Mouse (Mus musculus) MEL (cell line): Measurements from ENCODE around the gene Kirrel3. TPM values are rescaled to one million over a fixed set of nuclear protein-coding genes. Genes with fewer than 3 reads are reported as not detected.

Source experiments
- DNase-seq: peaks from one replicate; pipeline ENCODE4 v3.0.0; 2011; ENCODE audit warnings: low read depth, low spot score
- H3K27ac ChIP-seq: 2 replicates; pipeline ENCODE4 v1.5.1; 2012; ENCODE audit warnings: low read depth, mild to moderate bottlenecking, control low read depth, low read length, moderate library complexity; ENCODE audit not compliant: control insufficient read depth
- H3K27me3 ChIP-seq, 2 experiments: fragments of 150-350 bp in 1 of 2; sonication (generic) in 1 of 2; 2 replicates each; pipeline ENCODE4 v1.6.1; 2012; ENCODE audit warnings: low read length in 2 of 2, mild to moderate bottlenecking in 2 of 2, improper control_type of control experiment in 1 of 2, moderate library complexity in 1 of 2; ENCODE audit not compliant: insufficient read depth in 2 of 2, control insufficient read depth in 1 of 2
- H3K36me3 ChIP-seq, 2 experiments: 2 replicates each; pipeline ENCODE4 v1.6.1; 2012 to 2014; ENCODE audit warnings: low read length in 2 of 2, improper control_type of control experiment in 1 of 2, inconsistent platforms in 1 of 2, mild to moderate bottlenecking in 1 of 2; ENCODE audit not compliant: insufficient read depth in 2 of 2, control insufficient read depth in 1 of 2
- H3K4me1 ChIP-seq, 2 experiments: fragments of 150-350 bp in 1 of 2; sonication (generic) in 1 of 2; 2 replicates each; pipeline ENCODE4 v1.6.1; 2012; ENCODE audit warnings: low read length in 2 of 2, improper control_type of control experiment in 1 of 2, mild to moderate bottlenecking in 1 of 2; ENCODE audit not compliant: insufficient read depth in 2 of 2, control insufficient read depth in 1 of 2
- H3K4me3 ChIP-seq, 2 experiments: fragments of 150-350 bp in 1 of 2; sonication (generic) in 1 of 2; 2 replicates each; pipeline ENCODE4 v1.5.1; 2012; ENCODE audit warnings: low read depth in 2 of 2, low read length in 2 of 2, mild to moderate bottlenecking in 2 of 2, moderate library complexity in 2 of 2, control low read depth in 1 of 2, improper control_type of control experiment in 1 of 2; ENCODE audit not compliant: control insufficient read depth in 1 of 2, insufficient read depth in 1 of 2
- H3K79me2 ChIP-seq: 2 replicates; pipeline ENCODE4 v1.6.1; 2012; ENCODE audit warnings: mild to moderate bottlenecking, low read length, moderate library complexity; ENCODE audit not compliant: control insufficient read depth, poor library complexity, insufficient read depth
- H3K9ac ChIP-seq: 2 replicates; pipeline ENCODE4 v1.6.1; 2012; ENCODE audit warnings: low read depth, mild to moderate bottlenecking, control low read depth, low read length, moderate library complexity; ENCODE audit not compliant: control insufficient read depth, poor library complexity, severe bottlenecking
- H3K9me3 ChIP-seq: fragments of 150-350 bp; sonication (generic); replicated peaks from 2 replicates; pipeline ENCODE4 v1.6.1; 2012; ENCODE audit warnings: mild to moderate bottlenecking, low read length, improper control_type of control experiment, moderate library complexity; ENCODE audit not compliant: insufficient read depth
- BHLHE40 ChIP-seq: IDR thresholded peaks from 2 replicates; pipeline ENCODE4 v1.6.1; 2012; ENCODE audit warnings: low read depth, mild to moderate bottlenecking, inconsistent platforms, low read length, improper control_type of control experiment, borderline replicate concordance
- CHD1 ChIP-seq: IDR thresholded peaks from 2 replicates; pipeline ENCODE4 v1.6.1; 2012; ENCODE audit warnings: low read depth, mild to moderate bottlenecking, inconsistent platforms, low read length, improper control_type of control experiment
- CHD2 ChIP-seq: IDR thresholded peaks from 2 replicates; pipeline ENCODE4 v1.6.1; 2011; ENCODE audit warnings: low read length, improper control_type of control experiment
- ELF1 ChIP-seq: IDR thresholded peaks from 2 replicates; pipeline ENCODE4 v1.6.1; 2014; ENCODE audit warnings: low read depth, mild to moderate bottlenecking, inconsistent platforms, low read length, improper control_type of control experiment, moderate library complexity
- EP300 ChIP-seq, 2 experiments: IDR thresholded peaks; 2 replicates each; pipeline ENCODE4 v1.6.1; 2011; ENCODE audit warnings: improper control_type of control experiment in 2 of 2, low read length in 2 of 2, low read depth in 1 of 2, mild to moderate bottlenecking in 1 of 2
- ETS1 ChIP-seq: IDR thresholded peaks from 2 replicates; pipeline ENCODE4 v1.6.1; 2012; ENCODE audit warnings: low read depth, mild to moderate bottlenecking, inconsistent platforms, low read length, improper control_type of control experiment, moderate library complexity
- GABPA ChIP-seq: IDR thresholded peaks from 2 replicates; pipeline ENCODE4 v1.6.1; 2012; ENCODE audit warnings: low read depth, mild to moderate bottlenecking, inconsistent platforms, low read length, improper control_type of control experiment, moderate library complexity
- JUND ChIP-seq: IDR thresholded peaks from 2 replicates; pipeline ENCODE4 v1.6.1; 2011; ENCODE audit warnings: low read depth, mild to moderate bottlenecking, improper control_type of control experiment, low read length
- KAT2A ChIP-seq: conservative IDR thresholded peaks from 2 replicates; pipeline ENCODE4 v1.6.1; 2012; ENCODE audit warnings: low read depth, low read length, improper control_type of control experiment, inconsistent platforms
- MEF2A ChIP-seq: IDR thresholded peaks from 2 replicates; pipeline ENCODE4 v1.6.1; 2014; ENCODE audit warnings: low read depth, mild to moderate bottlenecking, inconsistent platforms, low read length, improper control_type of control experiment; ENCODE audit not compliant: poor library complexity, insufficient replicate concordance, severe bottlenecking; ENCODE audit errors: extremely low read depth
- MXI1 ChIP-seq: IDR thresholded peaks from 2 replicates; pipeline ENCODE4 v1.6.1; 2011; ENCODE audit warnings: mild to moderate bottlenecking, low read depth, low read length, improper control_type of control experiment
- NELFE ChIP-seq: IDR thresholded peaks from 2 replicates; pipeline ENCODE4 v1.6.1; 2011; ENCODE audit warnings: low read depth, low read length, improper control_type of control experiment
- NRF1 ChIP-seq: IDR thresholded peaks from 2 replicates; pipeline ENCODE4 v1.6.1; 2014; ENCODE audit warnings: low read depth, mild to moderate bottlenecking, inconsistent platforms, low read length, improper control_type of control experiment, moderate library complexity; ENCODE audit not compliant: poor library complexity, insufficient read depth, severe bottlenecking
- POLR2A ChIP-seq, 2 experiments: IDR thresholded peaks; 2 replicates each; pipeline ENCODE4 v1.6.1; 2011 to 2012; ENCODE audit warnings: low read length in 2 of 2, mild to moderate bottlenecking in 2 of 2, control low read depth in 1 of 2, improper control_type of control experiment in 1 of 2, low read depth in 1 of 2, moderate library complexity in 1 of 2; ENCODE audit not compliant: control insufficient read depth in 1 of 2, insufficient read depth in 1 of 2, poor library complexity in 1 of 2
- POLR2AphosphoS5 ChIP-seq: IDR thresholded peaks from 2 replicates; pipeline ENCODE4 v1.6.1; 2012; ENCODE audit warnings: low read depth, borderline replicate concordance, mild to moderate bottlenecking, inconsistent platforms, low read length, moderate library complexity, mixed read lengths
- RAD21 ChIP-seq: IDR thresholded peaks from 2 replicates; pipeline ENCODE4 v1.6.1; 2011; ENCODE audit warnings: mild to moderate bottlenecking, low read depth, low read length, improper control_type of control experiment
- RCOR1 ChIP-seq: IDR thresholded peaks from 2 replicates; pipeline ENCODE4 v1.6.1; 2012; ENCODE audit warnings: low read depth, mild to moderate bottlenecking, inconsistent platforms, low read length, improper control_type of control experiment
- SIN3A ChIP-seq: IDR thresholded peaks from 2 replicates; pipeline ENCODE4 v1.6.1; 2012; ENCODE audit warnings: low read length, improper control_type of control experiment, inconsistent platforms
- UBTF ChIP-seq: IDR thresholded peaks from 2 replicates; pipeline ENCODE4 v1.6.1; 2012; ENCODE audit warnings: low read depth, mild to moderate bottlenecking, inconsistent platforms, low read length, improper control_type of control experiment, moderate library complexity, borderline replicate concordance; ENCODE audit not compliant: insufficient read depth
- USF2 ChIP-seq, 2 experiments: IDR thresholded peaks; 2 replicates each; pipeline ENCODE4 v1.6.1; 2011 to 2012; ENCODE audit warnings: improper control_type of control experiment in 2 of 2, low read length in 2 of 2, borderline replicate concordance in 1 of 2, inconsistent platforms in 1 of 2, low read depth in 1 of 2, mild to moderate bottlenecking in 1 of 2; ENCODE audit not compliant: insufficient read depth in 1 of 2
- ZNF384 ChIP-seq: IDR thresholded peaks from 2 replicates; pipeline ENCODE4 v1.6.1; 2012; ENCODE audit warnings: low read depth, mild to moderate bottlenecking, inconsistent platforms, low read length, improper control_type of control experiment
- polyA plus RNA-seq, 2 experiments: library from polyadenylated mRNA; stranded (reverse) in 1 of 2; unstranded in 1 of 2; fragments of >175 nt in 1 of 2; fragments of >200 nt in 1 of 2; gene quantifications; 2 replicates each; pipeline versions ENCODE4 v1.2.1 to v1.2.4; 2012; ENCODE audit warnings: low replicate concordance in 2 of 2, low read depth in 1 of 2; ENCODE audit not compliant: insufficient read length in 2 of 2, insufficient read depth in 1 of 2, missing spikeins in 1 of 2
- total RNA-seq: library from RNA; depleted of rRNA; stranded (reverse); fragments of 300-350 nt; gene quantifications from 2 replicates; pipeline ENCODE4 v1.2.3, GENCODE M21; 2012

Kirrel3 gene
- total and polyA plus RNA-seq, 3 experiments, result 0.06 TPM; not detected in 2

DNA sequence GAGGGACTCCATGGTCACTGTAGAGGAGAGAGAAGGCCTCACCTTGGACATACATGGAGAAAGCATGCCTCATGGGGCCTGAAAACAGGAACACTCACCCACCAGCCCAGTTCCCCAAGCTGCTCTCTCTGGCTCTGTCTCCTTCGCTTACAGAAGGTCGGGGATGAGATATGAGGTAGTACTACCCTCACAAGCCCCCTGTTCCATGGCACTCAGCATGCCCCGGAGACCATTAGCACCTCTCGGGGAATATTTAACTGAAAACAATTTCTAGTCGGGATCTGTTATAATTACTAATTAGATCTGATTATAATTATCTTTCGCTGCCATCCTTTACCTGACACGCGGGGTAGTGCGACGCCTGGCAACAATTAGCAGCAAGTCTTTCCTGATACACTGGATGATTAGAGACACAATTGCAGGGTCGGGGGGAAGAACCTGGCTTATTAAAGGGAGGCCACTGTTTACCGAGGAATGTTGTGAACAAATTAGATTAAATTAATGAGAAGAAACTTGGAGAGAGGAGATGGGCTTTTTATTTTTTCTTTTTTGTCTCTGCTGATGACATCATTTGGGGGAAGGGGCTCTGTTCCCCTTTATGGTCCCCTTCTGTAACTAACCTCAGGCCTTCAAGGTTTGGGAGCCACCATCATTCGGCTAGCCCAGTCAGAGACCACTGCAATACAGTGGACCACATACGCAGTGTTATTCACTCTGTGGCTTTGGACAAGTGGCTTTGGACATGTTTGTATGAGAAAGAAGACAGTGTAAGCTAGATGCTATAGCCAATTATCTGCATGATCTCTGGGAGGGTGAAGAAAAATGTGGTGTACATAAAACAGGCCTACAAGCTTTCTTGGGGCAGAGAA lies 478.7 kb downstream of the Kirrel3 start:
- Histone ChIP-seq H3K36me3 (no peaks in the 10 kb centered on the region), H3K9ac (no peak overlapping the region), H3K4me1 (no peaks in the 10 kb centered on the region), H3K27ac (no peak overlapping the region), H3K79me2 (no peaks in the 10 kb centered on the region)
- TF ChIP-seq MXI1 (no peak), RCOR1 (no peak), CHD2 (no peak), GABPA (no peak), ETS1 (no peak), SIN3A (no peak), KAT2A (no peak), ELF1 (no peak), EP300 (IDR thresholded peaks at IDR 0.05; ENCODE audit: low read depth in 1 of 2, low read length in 2 of 2) (no peak), USF2 (IDR thresholded peaks at IDR 0.05; ENCODE audit: borderline replicate concordance in 1 of 2, insufficient read depth in 1 of 2, low read depth in 1 of 2, low read length in 2 of 2) (no peak), JUND (no peak)
- TF ChIP-seq, all 39 proteins: peak for 0
- Histone ChIP-seq H3K27me3 (no peaks in the 10 kb centered on the region), H3K9me3 (no peaks in the 10 kb centered on the region), H3K4me3 (no peak overlapping the region)
- DNase-seq, result no peak

DNA sequence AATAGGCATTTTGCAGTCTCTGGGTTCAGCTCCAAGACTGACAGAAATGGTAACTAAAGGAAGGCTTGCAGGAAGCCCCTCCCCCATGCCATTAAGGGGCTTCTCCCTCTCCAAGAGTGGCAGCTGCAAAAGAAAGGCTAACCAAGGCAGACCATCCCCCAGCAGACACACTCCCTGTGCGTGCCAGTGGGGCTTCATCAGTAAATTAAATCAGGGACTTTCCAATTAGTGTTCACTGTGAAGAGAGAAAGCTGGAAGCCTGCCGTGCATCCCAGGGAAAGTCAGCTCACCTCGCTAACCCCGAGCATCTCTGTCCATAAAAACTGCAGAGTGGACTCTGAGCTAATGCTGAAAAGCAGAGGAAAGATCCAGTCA lies 479.3 kb downstream of the Kirrel3 start:
- Histone ChIP-seq H3K4me3 (no peak overlapping the region), H3K79me2 (no peaks in the 10 kb centered on the region), H3K9ac (no peak overlapping the region), H3K4me1 (no peaks in the 10 kb centered on the region), H3K27ac (no peak overlapping the region), H3K36me3 (no peaks in the 10 kb centered on the region), H3K9me3 (no peaks in the 10 kb centered on the region), H3K27me3 (no peaks in the 10 kb centered on the region)
- TF ChIP-seq MXI1 (no peak), GABPA (no peak), POLR2A (IDR thresholded peaks at IDR 0.05; ENCODE audit: control insufficient read depth in 1 of 2, insufficient read depth in 1 of 2, low read depth in 1 of 2, low read length in 2 of 2, poor library complexity in 1 of 2) (no peak), CHD1 (no peak), UBTF (no peak), POLR2AphosphoS5 (no peak), RAD21 (no peak), BHLHE40 (no peak), ZNF384 (no peak), NRF1 (no peak), NELFE (no peak), MEF2A (no peak)
- DNase-seq, result no peak
